Mouse (Mus musculus) hindbrain, embryonic 10.5 days (tissue): ENCODE data around the gene Bckdk. TPM values are rescaled to one million over a fixed set of nuclear protein-coding genes. Genes with fewer than 3 reads are reported as not detected.
A peak's percentile ranks its signal among the peaks of the same experiment; 100 is the strongest.

ENCODE experiments used
- DNase-seq: peaks from one replicate; pipeline ENCODE4 v3.0.0-alpha.2; 2017; ENCODE audit warnings: low spot score
- H3K27ac ChIP-seq: fragments of 300-500 bp; sonication (generic); 2 replicates; pipeline ENCODE4 v1.5.1; 2016; ENCODE audit warnings: mild to moderate bottlenecking, moderate library complexity
- H3K27me3 ChIP-seq: fragments of 300-500 bp; sonication (generic); 2 replicates; pipeline ENCODE4 v1.6.1; 2016; ENCODE audit warnings: mild to moderate bottlenecking; ENCODE audit not compliant: poor library complexity, insufficient read depth, severe bottlenecking
- H3K36me3 ChIP-seq: fragments of 300-500 bp; sonication (generic); 2 replicates; pipeline ENCODE4 v1.6.1; 2016; ENCODE audit warnings: mild to moderate bottlenecking, moderate library complexity
- H3K4me1 ChIP-seq: fragments of 300-500 bp; sonication (generic); replicated peaks from 2 replicates; pipeline ENCODE4 v1.6.1; 2016; ENCODE audit warnings: mild to moderate bottlenecking
- H3K4me3 ChIP-seq: fragments of 300-500 bp; sonication (generic); 2 replicates; pipeline ENCODE4 v1.5.1; 2016; ENCODE audit warnings: mild to moderate bottlenecking, moderate library complexity
- H3K9me3 ChIP-seq: fragments of 300-500 bp; sonication (generic); 2 replicates; pipeline ENCODE4 v1.6.1; 2016; ENCODE audit warnings: mild to moderate bottlenecking, moderate library complexity
- WGBS: fragments of 180-500 bp; shearing (Covaris S2); methylation state at CpG from one replicate; pipeline ENCODE4 v1.1.7; 2016; 5-methylcytosine and 5-hydroxymethylcytosine counted together
- polyA plus RNA-seq: library from polyadenylated mRNA; unstranded; fragments of >200 nt; fragmentation: Nextera tagmentation; extraction: Ambion mirVana; gene quantifications from 2 replicates; pipeline ENCODE4 v1.2.1, GENCODE M21; 2016

The Bckdk gene
- polyA plus RNA-seq, 1 experiment from 2014 or later, result 123 TPM

GRCm38 (mm10) chr7:127926066-127926465, 22.2 kb downstream of the Bckdk start:
- Histone ChIP-seq H3K27ac (peak overlapping the region; percentile 25; the same call in 1 of the 2 replicates), H3K4me3 (no peak overlapping the region), H3K36me3 (peaks cover 64% of the 10 kb centered on the region), H3K27me3 (peaks cover 33% of the 10 kb centered on the region), H3K9me3 (no peaks in the 10 kb centered on the region), H3K4me1 (peaks cover 22% of the 10 kb centered on the region)
- 90% methylated on average over 8 of the region's 8 CpGs for WGBS
- no peak for DNase-seq

GRCm38 (mm10) chr7:127926846-127927245, 23.0 kb downstream of the Bckdk start:
- peaks cover 56% of the 10 kb centered on the region for H3K36me3 ChIP-seq
- peaks cover 30% of the 10 kb centered on the region for H3K4me1 ChIP-seq
- H3K4me3 ChIP-seq, result no peak overlapping the region
- WGBS, result 89% methylated on average over 11 of the region's 11 CpGs
- H3K27me3 ChIP-seq, result peaks cover 36% of the 10 kb centered on the region
- no peak for DNase-seq
- H3K27ac ChIP-seq, result no peak overlapping the region; the same call in 1 of the 2 replicates
- no peaks in the 10 kb centered on the region for H3K9me3 ChIP-seq

GRCm38 (mm10) chr7:127927726-127928125, 23.8 kb downstream of the Bckdk start:
- H3K4me1 ChIP-seq, result peaks cover 39% of the 10 kb centered on the region
- H3K27ac ChIP-seq, result no peak overlapping the region
- peaks cover 36% of the 10 kb centered on the region for H3K27me3 ChIP-seq
- WGBS, result 79% methylated on average over 11 of the region's 11 CpGs
- DNase-seq, result no peak
- H3K9me3 ChIP-seq, result no peaks in the 10 kb centered on the region
- peak overlapping the region; percentile 9; the same call in 1 of the 2 replicates for H3K4me3 ChIP-seq
- peaks cover 47% of the 10 kb centered on the region for H3K36me3 ChIP-seq

GRCm38 (mm10) chr7:127928596-127928995, 24.7 kb downstream of the Bckdk start:
- Histone ChIP-seq H3K4me3 (peak overlapping the region; percentile 43; the same call in 1 of the 2 replicates), H3K4me1 (peaks cover 47% of the 10 kb centered on the region), H3K27me3 (peaks cover 36% of the 10 kb centered on the region), H3K36me3 (peaks cover 39% of the 10 kb centered on the region), H3K27ac (0 out of 2 replicates have a peak overlapping the region, but pooled peaks have one; percentile 6), H3K9me3 (no peaks in the 10 kb centered on the region)
- WGBS, result 49% methylated on average over 5 of the region's 5 CpGs
- DNase-seq, result no peak

GRCm38 (mm10) chr7:127929923-127930322, 26.0 kb downstream of the Bckdk start, which contains the start of gene Prss8:
TSS of gene Prss8 (minus strand) at chr7:127930104.
- Histone ChIP-seq H3K27ac (peak within 1 kb of the TSS; percentile 31), H3K27me3 (peaks cover 36% of the 10 kb centered on the region), H3K9me3 (no peaks in the 10 kb centered on the region), H3K4me1 (peaks cover 61% of the 10 kb centered on the region), H3K4me3 (peak within 1 kb of the TSS; percentile 43), H3K36me3 (peaks cover 27% of the 10 kb centered on the region)
- DNase-seq, result no peak
- WGBS, result 12% methylated on average over 6 of the region's 6 CpGs

- no peak for DNase-seq
- H3K27ac ChIP-seq, result no peak overlapping the region
- H3K4me3 ChIP-seq, result no peak overlapping the region
- peaks cover 20% of the 10 kb centered on the region for H3K36me3 ChIP-seq
- 79% methylated on average over 5 of the region's 5 CpGs for WGBS
- H3K27me3 ChIP-seq, result peaks cover 36% of the 10 kb centered on the region
- H3K4me1 ChIP-seq, result peaks cover 64% of the 10 kb centered on the region
- H3K9me3 ChIP-seq, result no peaks in the 10 kb centered on the region
Observed at GRCm38 (mm10) chr7:127930636-127931035, 26.8 kb downstream of the Bckdk start.

GRCm38 (mm10) chr7:127931351-127932135, 27.7 kb downstream of the Bckdk start:
- peaks cover 11% of the 10 kb centered on the region for H3K36me3 ChIP-seq
- 0 out of 2 replicates have a peak overlapping the region, but pooled peaks have one; percentile 2 for H3K4me3 ChIP-seq
- H3K4me1 ChIP-seq, result peaks cover 73% of the 10 kb centered on the region
- H3K27me3 ChIP-seq, result peaks cover 41% of the 10 kb centered on the region
- DNase-seq, result no peak
- 32% methylated on average over 13 of the region's 13 CpGs for WGBS
- peak overlapping the region; percentile 70 for H3K27ac ChIP-seq
- H3K9me3 ChIP-seq, result no peaks in the 10 kb centered on the region

GRCm38 (mm10) chr7:127932273-127933031, 28.6 kb downstream of the Bckdk start:
- peaks cover 73% of the 10 kb centered on the region for H3K4me1 ChIP-seq
- H3K9me3 ChIP-seq, result no peaks in the 10 kb centered on the region
- H3K27me3 ChIP-seq, result peaks cover 42% of the 10 kb centered on the region
- 0 out of 2 replicates have a peak, but pooled peaks cover 2% of the 10 kb centered on the region for H3K36me3 ChIP-seq
- WGBS, result 13% methylated on average over 13 of the region's 13 CpGs
- H3K4me3 ChIP-seq, result peak overlapping the region; percentile 6; the same call in 1 of the 2 replicates
- DNase-seq, result peak; percentile 62
- H3K27ac ChIP-seq, result peak overlapping the region; percentile 70

- peaks cover 64% of the 10 kb centered on the region for H3K4me1 ChIP-seq
- H3K4me3 ChIP-seq, result no peak overlapping the region
- no peaks in the 10 kb centered on the region for H3K9me3 ChIP-seq
- peaks cover 27% of the 10 kb centered on the region for H3K27me3 ChIP-seq
- peak overlapping the region; percentile 92 for H3K27ac ChIP-seq
- WGBS, result 88% methylated on average over 5 of the region's 5 CpGs
- no peak for DNase-seq
- no peaks in the 10 kb centered on the region for H3K36me3 ChIP-seq
Observed at GRCm38 (mm10) chr7:127934075-127934474, 30.2 kb downstream of the Bckdk start.

- Histone ChIP-seq H3K4me3 (peak overlapping the region; percentile 78), H3K36me3 (no peaks in the 10 kb centered on the region), H3K4me1 (peaks cover 54% of the 10 kb centered on the region), H3K27me3 (peaks cover 16% of the 10 kb centered on the region), H3K27ac (peak overlapping the region; percentile 92), H3K9me3 (no peaks in the 10 kb centered on the region)
- peak; percentile 95 for DNase-seq
- 7% methylated on average over 32 of the region's 32 CpGs for WGBS
Observed at GRCm38 (mm10) chr7:127935028-127935722, 31.3 kb downstream of the Bckdk start.

GRCm38 (mm10) chr7:127935748-127936159, 31.9 kb downstream of the Bckdk start:
- under 1% methylated on average over 38 of the region's 38 CpGs for WGBS
- H3K27me3 ChIP-seq, result peaks cover 10% of the 10 kb centered on the region
- peak overlapping the region; percentile 78 for H3K4me3 ChIP-seq
- no peaks in the 10 kb centered on the region for H3K36me3 ChIP-seq
- H3K27ac ChIP-seq, result peak overlapping the region; percentile 92
- H3K4me1 ChIP-seq, result peaks cover 52% of the 10 kb centered on the region
- no peak for DNase-seq
- no peaks in the 10 kb centered on the region for H3K9me3 ChIP-seq

GRCm38 (mm10) chr7:127936216-127936884, 32.5 kb downstream of the Bckdk start:
- peaks cover 6% of the 10 kb centered on the region; the same call in 1 of the 2 replicates for H3K27me3 ChIP-seq
- H3K4me1 ChIP-seq, result peaks cover 48% of the 10 kb centered on the region
- peak overlapping the region; percentile 92; the same call in 1 of the 2 replicates for H3K27ac ChIP-seq
- WGBS, result 55% methylated on average over 18 of the region's 18 CpGs
- no peaks in the 10 kb centered on the region for H3K9me3 ChIP-seq
- DNase-seq, result peak; percentile 23
- H3K4me3 ChIP-seq, result peak overlapping the region; percentile 78
- no peaks in the 10 kb centered on the region for H3K36me3 ChIP-seq
